Mouse (Mus musculus) layer of hippocampus, postnatal 25 days (tissue): ENCODE data around the gene Dnajb9. TPM values are rescaled to one million over a fixed set of nuclear protein-coding genes. Genes with fewer than 3 reads are reported as not detected.
"Not testable (repeated sequence)": the region's sequence is repeated elsewhere in the genome, so short reads cannot be mapped to it uniquely, and the experiment has no call there.

Experiments
- DNase-seq, 2 experiments: peaks; one replicate each; pipeline ENCODE4 v3.0.0; 2022; ENCODE audit warnings: mixed read lengths in 2 of 2, low spot score in 1 of 2; ENCODE audit errors: extremely low spot score in 1 of 2
- total RNA-seq, 2 experiments: library from RNA; stranded (reverse); gene quantifications; 2 replicates each; pipeline ENCODE4 v1.2.3; 2021

The Dnajb9 gene
- 10 to 100 TPM; 36.5 to 38.8 TPM for total RNA-seq

GRCm38 (mm10) chr12:44209824-44210752, at the start of gene Dnajb9:
Dnajb9 (minus strand) TSS chr12:44210326.
- peak; percentile 97 to 99 for DNase-seq

GRCm38 (mm10) chr12:44248309-44248977, 38.3 kb upstream of the Dnajb9 start:
- DNase-seq = no peak

GRCm38 (mm10) chr12:44245739-44246138, 35.6 kb upstream of the Dnajb9 start:
- DNase-seq = no peak

- no peak for DNase-seq
These were observed 32.3 kb upstream of the Dnajb9 start for GRCm38 (mm10) chr12:44242407-44242806.

GRCm38 (mm10) chr12:44241090-44241489, 31.0 kb upstream of the Dnajb9 start:
- DNase-seq = no peak

GRCm38 (mm10) chr12:44224650-44225049, 14.5 kb upstream of the Dnajb9 start:
- no peak for DNase-seq

GRCm38 (mm10) chr12:44223044-44223443, 12.9 kb upstream of the Dnajb9 start:
- DNase-seq = no peak

DNA sequence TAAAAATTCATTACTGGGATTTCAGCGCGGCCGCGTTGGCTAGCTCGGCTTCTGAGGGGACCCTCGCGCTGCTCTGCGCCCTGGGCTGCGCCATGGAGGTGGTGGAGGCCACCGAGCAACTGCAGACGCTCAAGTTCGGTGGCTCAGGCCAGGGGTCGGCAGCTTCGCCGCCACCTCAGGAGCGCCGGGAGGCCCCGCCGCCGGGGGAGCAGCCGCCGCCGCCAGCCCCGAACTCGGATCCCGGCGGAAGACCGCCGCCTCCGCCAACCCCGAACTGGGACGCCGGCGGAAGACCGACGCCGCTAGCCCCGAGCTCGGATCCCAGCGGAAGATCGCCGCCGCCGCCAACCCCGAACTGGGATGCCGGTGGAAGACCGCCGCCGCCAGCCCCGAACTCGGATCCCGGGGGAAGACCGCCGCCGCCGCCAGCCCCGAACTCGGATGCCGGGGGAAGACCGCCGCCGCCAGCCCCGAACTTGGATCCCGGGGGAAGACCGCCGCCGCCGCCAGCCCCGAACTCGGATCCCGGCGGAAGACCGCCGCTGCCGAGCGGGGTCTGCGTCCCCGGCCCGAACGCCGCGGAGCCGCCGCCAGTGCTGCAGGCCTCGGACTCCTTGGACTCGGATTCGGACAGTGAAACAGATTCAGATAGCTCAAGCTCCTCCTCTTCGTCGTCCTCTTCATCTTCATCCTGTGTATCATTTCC, 11.7 kb upstream of the Dnajb9 start:
- peak; percentile 13 to 23 for DNase-seq

DNA sequence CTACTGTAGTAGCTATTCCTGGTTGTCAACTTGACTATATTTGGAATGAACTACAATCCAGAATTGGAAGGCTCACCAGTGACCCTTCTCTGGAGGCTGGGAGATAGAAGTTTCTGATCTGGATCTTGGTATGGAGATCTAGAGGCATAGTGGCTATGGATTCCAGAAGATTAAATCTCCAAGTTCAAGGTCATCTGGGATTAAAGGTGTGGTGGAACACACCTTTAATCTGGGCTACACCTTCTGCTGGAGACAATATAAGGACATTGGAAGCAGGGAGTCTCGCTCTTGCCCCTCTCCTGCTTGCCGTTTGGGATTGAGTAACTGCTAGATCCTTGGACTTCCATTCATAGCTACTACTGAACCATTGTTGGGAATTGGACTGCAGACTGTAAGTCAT, 10.9 kb upstream of the Dnajb9 start, which contains the start of gene Pnpla8:
Gene Pnpla8 (plus strand): TSS at position 301 of the 400 bp plus-strand sequence.
- not testable (repeated sequence) for DNase-seq

DNA sequence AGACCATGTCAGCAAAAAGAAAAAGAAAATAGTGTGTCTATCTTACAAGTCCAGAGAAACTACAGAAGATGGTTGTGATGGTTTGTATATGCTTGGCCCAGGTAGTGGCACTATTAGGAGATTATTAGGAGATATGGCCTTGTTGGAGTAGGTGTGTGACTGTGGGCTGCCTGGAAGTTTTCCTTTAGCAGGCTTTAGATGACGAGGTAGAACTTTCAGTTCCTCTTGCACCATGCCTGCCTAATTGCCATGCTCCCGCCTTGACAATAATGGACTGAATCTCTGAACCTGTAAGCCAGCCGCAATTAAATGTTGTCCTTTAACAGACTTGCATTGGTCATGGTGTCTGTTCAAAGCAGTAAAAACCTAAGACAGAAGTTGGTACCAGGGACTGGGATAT, 1.4 kb upstream of the Dnajb9 start:
- DNase-seq = no peak

- DNase-seq = peak in 1 of 2 experiments; percentile 32
These were observed 844 bp downstream of the Dnajb9 start for GRCm38 (mm10) chr12:44209141-44209823.

- DNase-seq = no peak
These were observed 12.1 kb downstream of the Dnajb9 start for GRCm38 (mm10) chr12:44197873-44198525.

DNA sequence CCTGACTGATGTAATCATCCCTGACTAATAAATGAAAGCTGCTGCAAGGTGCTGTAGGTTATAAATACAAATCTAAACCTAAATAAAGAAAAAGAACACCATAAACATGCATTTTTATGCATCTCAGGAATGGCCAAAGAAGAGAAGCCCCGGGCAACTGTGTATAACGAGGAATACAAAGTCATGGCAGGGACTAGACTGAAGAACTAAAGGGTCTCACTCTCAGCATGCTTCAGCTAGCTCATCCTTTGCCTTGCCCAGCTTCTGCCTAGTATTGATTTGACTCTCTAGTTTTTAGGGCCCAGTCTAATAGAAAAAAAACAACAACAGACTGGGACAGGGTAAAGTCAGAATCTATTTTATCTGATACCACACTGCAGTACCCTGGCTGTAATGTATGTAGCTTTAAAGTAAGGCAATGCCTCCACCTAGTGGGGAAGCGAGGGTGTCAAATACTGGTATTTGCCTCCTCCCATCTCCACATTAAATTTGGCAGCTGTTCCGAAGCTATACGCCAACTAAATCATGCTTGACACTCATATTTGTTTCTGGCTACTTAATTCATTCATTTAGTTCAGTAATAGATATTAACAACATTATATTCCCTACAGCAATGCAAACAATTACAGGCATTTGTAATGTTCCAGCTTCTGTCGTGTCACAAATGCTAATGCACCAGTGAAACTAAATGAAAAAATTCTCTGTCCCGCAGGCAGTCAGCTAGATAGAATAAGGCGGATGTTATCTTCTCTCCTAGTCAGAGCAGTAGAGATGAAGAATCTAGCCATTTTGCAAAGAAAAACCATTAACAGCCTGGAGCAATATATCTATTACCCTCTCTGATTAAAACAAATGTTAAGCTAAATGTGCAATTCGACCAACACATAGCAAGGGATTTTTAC, 28.8 kb downstream of the Dnajb9 start:
- DNase-seq = peak in 1 of 2 experiments; percentile 62

DNA sequence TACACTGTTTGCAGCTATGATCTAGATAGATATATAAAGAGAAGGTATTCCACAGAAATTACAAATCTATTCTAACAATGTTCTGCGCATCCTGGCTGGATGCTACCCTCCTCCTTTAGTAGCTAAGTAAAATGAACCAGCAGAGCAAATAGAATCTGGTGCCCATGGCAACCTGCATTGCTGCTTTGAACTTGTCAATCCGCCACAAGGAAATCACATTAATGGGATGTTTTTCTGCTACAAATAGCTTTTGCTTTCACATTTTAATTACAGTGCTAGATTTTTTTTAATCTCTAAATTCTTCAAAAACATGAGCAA, 33.1 kb downstream of the Dnajb9 start:
- no peak for DNase-seq

- DNase-seq = no peak
These were observed 33.6 kb downstream of the Dnajb9 start for GRCm38 (mm10) chr12:44176331-44177037.

DNA sequence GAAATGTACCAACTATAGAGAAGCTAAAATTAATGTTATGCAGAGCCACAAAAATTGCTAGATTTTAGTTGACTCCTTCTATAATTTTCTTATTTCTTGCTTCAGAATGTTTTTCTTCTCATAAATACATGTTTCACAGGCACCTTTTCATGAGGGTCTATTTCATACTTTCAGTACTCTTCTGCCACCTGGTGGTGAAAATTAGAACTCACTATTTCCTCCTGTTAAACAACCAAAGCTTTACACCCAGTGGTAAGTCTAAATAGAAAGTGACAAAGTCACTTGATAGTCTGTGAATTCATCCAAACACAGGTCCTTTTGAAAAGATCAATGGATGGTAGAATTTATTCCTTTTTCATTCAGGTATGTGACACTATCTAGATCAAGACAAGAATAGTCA, 43.2 kb downstream of the Dnajb9 start:
- DNase-seq = peak in 1 of 2 experiments; percentile 43

- DNase-seq = no peak
These were observed 50.8 kb downstream of the Dnajb9 start for GRCm38 (mm10) chr12:44159349-44159748.
